Mouse (Mus musculus) thymus, adult 18-20 months (tissue): ENCODE results near the gene Ttbk1.
"Not testable (repeated sequence)": the region's sequence is repeated elsewhere in the genome, so short reads cannot be mapped to it uniquely, and the experiment has no call there.

Source experiments
- DNase-seq, 2 experiments: peaks; one replicate each; pipeline ENCODE4 v3.0.0; 2022; ENCODE audit warnings: mixed read lengths in 2 of 2

Gene Ttbk1

GRCm38 (mm10) chr17:46487431-46487830 is at the start of gene Ttbk1:
Gene Ttbk1 (minus strand): TSS chr17:46487675.
- no peak for DNase-seq

GRCm38 (mm10) chr17:46525579-46526307 is 38.3 kb upstream of the Ttbk1 start:
- peak in 1 of 2 experiments; percentile 31 for DNase-seq

DNA sequence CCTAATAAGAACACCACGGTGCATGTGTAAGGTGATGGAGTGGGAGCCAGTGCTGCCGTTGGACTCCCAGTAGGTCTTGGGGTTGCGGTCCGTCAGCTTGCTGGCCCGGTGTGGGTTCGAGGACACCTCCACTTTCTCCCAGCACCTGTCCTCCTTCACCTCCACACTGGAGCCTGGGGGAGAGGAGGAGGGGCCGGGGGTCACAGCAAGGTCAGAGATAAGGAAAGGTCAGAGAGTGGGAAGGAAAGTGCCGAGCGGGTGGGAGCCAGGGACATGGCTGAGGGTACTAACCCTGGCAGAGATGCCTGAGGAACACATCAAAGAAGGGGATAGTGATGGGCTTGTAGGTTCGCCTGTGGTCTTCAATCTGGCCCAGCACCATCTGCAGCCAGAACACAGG is 37.6 kb upstream of the Ttbk1 start:
- no peak for DNase-seq

GRCm38 (mm10) chr17:46521963-46522668 is 34.6 kb upstream of the Ttbk1 start:
- DNase-seq = no peak

DNA sequence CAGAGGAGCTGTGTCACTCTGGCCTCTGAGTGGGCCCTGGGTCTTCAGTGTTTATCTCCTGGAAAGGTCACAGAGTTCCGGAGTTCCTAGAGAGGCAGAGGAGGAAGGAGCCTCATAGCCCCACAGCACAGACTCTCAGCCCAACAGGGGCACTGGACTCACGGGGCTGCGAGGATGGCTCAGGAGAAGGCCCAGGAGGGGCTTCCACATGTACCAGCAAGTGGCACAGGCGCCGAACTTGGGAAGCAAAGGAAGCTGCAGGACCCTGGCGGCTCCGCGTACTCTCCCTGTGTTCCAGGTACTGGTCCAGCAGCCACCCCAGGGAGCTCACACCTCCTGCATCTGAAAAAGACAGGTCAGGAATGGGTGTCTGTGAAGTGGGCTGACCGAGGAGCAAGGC is 33.7 kb upstream of the Ttbk1 start:
- no peak for DNase-seq

- DNase-seq = no peak
Measured at GRCm38 (mm10) chr17:46520385-46520979, 33.0 kb upstream of the Ttbk1 start.

DNA sequence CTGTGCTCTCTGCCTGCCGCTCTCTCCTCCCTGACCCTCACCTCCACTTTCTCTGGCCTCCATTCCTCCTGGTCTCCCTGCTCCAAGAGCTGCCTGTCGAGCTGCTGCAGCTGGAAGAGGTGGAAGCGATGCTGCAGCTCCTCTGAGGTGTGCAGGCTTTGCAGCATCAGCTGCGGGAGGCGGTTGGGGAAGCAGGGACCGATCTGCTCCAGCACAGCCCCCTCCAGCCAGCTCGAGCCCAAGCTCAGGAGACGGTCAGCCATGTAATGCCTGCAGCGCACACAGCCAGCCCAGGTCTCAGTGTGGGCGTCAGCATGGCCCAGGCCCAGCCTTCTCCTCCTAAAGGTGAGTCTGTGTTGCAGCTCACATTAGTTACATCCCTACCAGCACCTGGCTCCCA is 32.5 kb upstream of the Ttbk1 start:
- DNase-seq = no peak

DNA sequence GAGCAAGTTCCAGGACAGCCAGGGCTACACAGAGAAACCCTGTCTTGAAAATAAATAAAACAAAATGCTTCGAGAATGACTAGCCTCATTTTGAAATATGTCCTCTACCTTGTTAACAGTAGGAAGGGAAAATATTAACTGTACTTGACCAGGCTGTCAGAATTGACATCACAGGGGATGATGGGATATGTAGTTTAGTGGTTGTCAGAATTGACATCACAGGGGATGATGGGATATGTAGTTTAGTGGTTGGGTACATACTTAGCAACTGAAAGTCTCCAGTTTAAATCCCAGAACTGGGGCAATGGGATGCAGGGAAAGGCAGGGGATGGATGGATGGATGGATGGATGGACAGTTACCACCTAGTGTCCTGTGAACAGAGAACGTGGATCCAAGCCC is 25.9 kb upstream of the Ttbk1 start:
- no peak for DNase-seq

- no peak for DNase-seq
Measured at GRCm38 (mm10) chr17:46511059-46511710, 23.7 kb upstream of the Ttbk1 start.

GRCm38 (mm10) chr17:46505617-46506016 is 18.1 kb upstream of the Ttbk1 start:
- no peak for DNase-seq

- no peak for DNase-seq
Measured at GRCm38 (mm10) chr17:46503847-46504638, 16.6 kb upstream of the Ttbk1 start.

GRCm38 (mm10) chr17:46502775-46503174 is 15.3 kb upstream of the Ttbk1 start:
- no peak for DNase-seq

DNA sequence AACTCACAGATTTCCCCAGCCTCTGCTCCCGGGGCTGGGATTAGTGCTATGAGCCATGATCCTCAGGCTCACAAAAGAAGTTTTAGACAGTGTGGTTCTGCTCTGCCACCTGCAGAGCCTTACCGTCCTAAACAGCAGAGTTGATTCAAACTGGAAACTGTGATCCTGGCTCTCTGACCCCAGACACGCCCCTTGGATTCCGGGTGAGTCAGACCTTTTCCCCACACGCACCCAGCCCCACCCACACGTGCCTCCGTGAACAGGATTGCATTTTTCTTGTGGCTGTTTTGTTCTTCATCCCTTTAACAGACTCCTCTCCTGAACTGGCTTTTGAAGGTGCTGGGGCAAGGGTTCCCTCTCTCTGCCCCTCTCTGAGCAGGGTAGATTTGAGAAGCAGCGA is 10.5 kb upstream of the Ttbk1 start:
- DNase-seq = no peak

- peak; percentile 57 to 68 for DNase-seq
Measured at GRCm38 (mm10) chr17:46496623-46497434, 9.4 kb upstream of the Ttbk1 start, which contains the start of gene Dnph1. Gene Dnph1 (plus strand): TSS chr17:46496711.

- not testable (repeated sequence) for DNase-seq
Measured at GRCm38 (mm10) chr17:46496081-46496480, 8.6 kb upstream of the Ttbk1 start.

DNA sequence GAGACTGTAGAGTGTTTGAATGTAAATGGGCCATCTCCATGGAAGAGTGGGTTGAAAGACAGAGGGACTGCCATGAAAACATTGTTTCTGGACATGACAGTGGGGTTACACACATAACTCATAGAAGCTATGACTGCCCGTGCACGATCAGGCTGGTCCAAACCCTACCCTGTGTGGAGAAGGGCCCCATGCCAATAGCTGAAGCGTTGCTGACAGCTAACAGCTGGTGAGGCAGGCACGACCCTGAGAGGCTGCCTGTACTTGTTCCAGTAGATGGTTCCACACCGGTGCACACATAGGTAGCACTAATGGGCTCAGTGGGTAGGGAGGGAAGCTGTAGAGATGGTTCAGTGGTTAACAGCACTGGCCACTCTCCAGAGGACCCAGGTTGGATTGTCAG is 8.0 kb upstream of the Ttbk1 start:
- no peak for DNase-seq

DNA sequence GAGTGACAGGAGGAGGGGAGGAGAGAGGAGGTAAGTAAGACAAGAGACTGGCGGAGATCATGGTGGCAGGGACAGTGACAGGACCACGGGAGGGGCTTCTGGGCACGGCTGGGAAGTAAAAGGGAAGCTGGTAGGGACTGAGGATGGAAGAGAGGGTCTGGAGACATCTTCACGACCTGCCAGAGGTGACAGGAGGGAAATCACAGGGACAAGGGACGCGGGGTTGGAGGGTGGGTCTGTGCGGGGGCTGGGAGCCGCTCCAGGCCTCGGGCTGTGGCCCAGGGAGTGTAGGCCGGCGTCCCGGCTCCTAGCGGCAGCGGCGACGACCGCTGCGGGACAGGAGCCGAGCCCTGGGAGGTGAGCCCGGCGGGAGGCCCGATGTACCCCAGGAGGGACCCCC is 480 bp downstream of the Ttbk1 start:
- DNase-seq = no peak

- DNase-seq = no peak
Measured at GRCm38 (mm10) chr17:46484461-46484875, 3.0 kb downstream of the Ttbk1 start.

GRCm38 (mm10) chr17:46484021-46484431 is 3.4 kb downstream of the Ttbk1 start:
- DNase-seq = no peak

DNA sequence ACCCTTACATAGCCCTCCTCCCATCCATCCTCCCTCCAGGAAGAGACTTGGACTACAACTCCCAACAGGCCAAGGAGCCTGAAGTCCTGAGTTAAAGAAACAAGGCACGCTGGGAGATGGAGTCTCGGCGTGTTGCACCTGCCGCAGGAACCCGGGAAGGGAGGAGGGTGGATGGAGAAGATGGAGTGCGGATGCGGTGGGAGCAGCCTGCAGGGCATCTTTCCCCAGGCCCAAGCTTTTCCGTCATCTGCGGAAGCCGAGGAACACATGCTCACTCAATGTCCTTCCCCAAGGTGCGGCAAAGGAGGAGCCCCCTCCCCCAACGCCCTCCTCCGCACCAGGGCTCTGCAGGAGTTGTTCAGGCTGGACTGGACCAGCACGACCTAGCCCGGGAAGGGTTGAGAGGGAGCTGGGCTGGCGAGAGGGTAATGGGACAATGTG is 3.9 kb downstream of the Ttbk1 start:
- no peak for DNase-seq

DNA sequence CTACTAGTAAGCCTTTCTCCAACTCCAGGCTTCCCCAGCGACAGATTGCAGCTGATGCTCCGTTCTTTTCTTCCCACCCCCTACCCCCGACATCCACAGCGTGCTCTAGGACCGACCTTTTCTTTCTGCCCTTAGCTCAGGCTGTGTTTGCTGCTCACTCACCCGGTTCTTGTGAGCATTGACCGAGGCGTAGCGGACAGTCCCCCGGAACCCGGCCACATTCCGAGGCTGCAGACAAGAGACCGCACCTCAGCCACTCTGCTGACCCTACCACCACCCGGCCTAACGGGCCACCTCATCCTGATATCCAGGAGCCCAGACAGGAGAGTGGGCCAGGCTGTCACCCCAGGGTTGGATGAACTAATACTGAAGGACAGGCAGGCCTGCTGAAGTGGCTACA is 10.2 kb downstream of the Ttbk1 start:
- no peak for DNase-seq

GRCm38 (mm10) chr17:46476601-46477000 is 10.9 kb downstream of the Ttbk1 start:
- peak; percentile 46 to 61 for DNase-seq
